Mouse (Mus musculus) heart, adult 8-10 months (tissue): ENCODE measurements around the gene Slc24a4. TPM values are rescaled to one million over a fixed set of nuclear protein-coding genes. Genes with fewer than 3 reads are reported as not detected.
"Not testable (repeated sequence)": the region's sequence is repeated elsewhere in the genome, so short reads cannot be mapped to it uniquely, and the experiment has no call there.

Experiments used
- DNase-seq: peaks from one replicate; pipeline ENCODE4 v3.0.0; 2022; ENCODE audit warnings: low spot score
- total RNA-seq, 4 experiments: library from RNA; stranded (reverse); gene quantifications; 2 replicates each; pipeline ENCODE4 v1.2.4; 2022

The Slc24a4 gene
- total RNA-seq, 4 experiments from 2014 or later: 0.49 to 1.00 (median 0.65) TPM

GRCm38 (mm10) chr12:102166691-102167261, 38.2 kb downstream of the Slc24a4 start:
- no peak for DNase-seq

- DNase-seq: no peak
Observed at GRCm38 (mm10) chr12:102167302-102167701, 38.8 kb downstream of the Slc24a4 start.

GRCm38 (mm10) chr12:102172746-102173145, 44.2 kb downstream of the Slc24a4 start:
- DNase-seq: no peak

- no peak for DNase-seq
Observed at GRCm38 (mm10) chr12:102173345-102173744, 44.8 kb downstream of the Slc24a4 start.

GRCm38 (mm10) chr12:102180371-102181074, 52.0 kb downstream of the Slc24a4 start:
- DNase-seq: no peak

- peak; percentile 35 for DNase-seq
Observed at GRCm38 (mm10) chr12:102181799-102182357, 53.3 kb downstream of the Slc24a4 start.

- DNase-seq: no peak
Observed at GRCm38 (mm10) chr12:102182621-102183020, 54.1 kb downstream of the Slc24a4 start.

- DNase-seq: no peak
Observed at GRCm38 (mm10) chr12:102183201-102183600, 54.7 kb downstream of the Slc24a4 start.

GRCm38 (mm10) chr12:102190820-102191219, 62.3 kb downstream of the Slc24a4 start:
- DNase-seq: no peak

GRCm38 (mm10) chr12:102201516-102201915, 73.0 kb downstream of the Slc24a4 start:
- no peak for DNase-seq

- DNase-seq: peak; percentile 51
Observed at GRCm38 (mm10) chr12:102202901-102203300, 74.4 kb downstream of the Slc24a4 start.

GRCm38 (mm10) chr12:102206471-102206870, 77.9 kb downstream of the Slc24a4 start:
- DNase-seq: no peak

- DNase-seq: no peak
Observed at GRCm38 (mm10) chr12:102207245-102207644, 78.7 kb downstream of the Slc24a4 start.

GRCm38 (mm10) chr12:102210801-102211200, 82.3 kb downstream of the Slc24a4 start:
- DNase-seq: no peak

- DNase-seq: peak; percentile 14
Observed at GRCm38 (mm10) chr12:102223404-102223803, 94.9 kb downstream of the Slc24a4 start.

- not testable (repeated sequence) for DNase-seq
Observed at GRCm38 (mm10) chr12:102224112-102224511, 95.6 kb downstream of the Slc24a4 start.

- DNase-seq: no peak
Observed at GRCm38 (mm10) chr12:102225165-102225564, 96.6 kb downstream of the Slc24a4 start.

- no peak for DNase-seq
Observed at GRCm38 (mm10) chr12:102235551-102235950, 107.0 kb downstream of the Slc24a4 start.

GRCm38 (mm10) chr12:102236317-102236716, 107.8 kb downstream of the Slc24a4 start:
- no peak for DNase-seq

- peak; percentile 67 for DNase-seq
Observed at GRCm38 (mm10) chr12:102242076-102242722, 113.7 kb downstream of the Slc24a4 start.

GRCm38 (mm10) chr12:102243915-102244314, 115.4 kb downstream of the Slc24a4 start:
- no peak for DNase-seq

- DNase-seq: no peak
Observed at GRCm38 (mm10) chr12:102246226-102246625, 117.7 kb downstream of the Slc24a4 start.
